Mouse (Mus musculus) liver, embryonic 14.5 days (tissue): ENCODE measurements at regions not wholly inside any gene's neighbourhood (a gene's known extent, or its start where the extent isn't known, plus 50 kb on each side); places are given as distances from the start of the nearest gene placed in this dataset.

Source experiments
- ATAC-seq: fragments of 200-750 bp; cut with Nextera tagmentation; 2 replicates; pipeline ENCODE4 v1.8.0; 2017; ENCODE audit warnings: moderate number of reproducible peaks, mild to moderate bottlenecking, moderate library complexity; ENCODE audit not compliant: insufficient read depth
- DNase-seq, 3 experiments: peaks; one replicate each; pipeline ENCODE4 v3.0.0-alpha.2; 2012 to 2013; ENCODE audit warnings: low read depth in 3 of 3, low spot score in 3 of 3
- H3K27ac ChIP-seq: fragments of 300-500 bp; sonication (generic); 2 replicates; pipeline ENCODE4 v1.5.1; 2014; ENCODE audit warnings: moderate library complexity, mild to moderate bottlenecking, control low read depth, inconsistent platforms
- H3K27me3 ChIP-seq: fragments of 300-500 bp; sonication (generic); 2 replicates; pipeline ENCODE4 v1.6.1; 2014; ENCODE audit warnings: mild to moderate bottlenecking, low read length, moderate library complexity; ENCODE audit not compliant: control insufficient read depth, insufficient read depth
- H3K36me3 ChIP-seq: fragments of 300-500 bp; sonication (generic); replicated peaks from 2 replicates; pipeline ENCODE4 v1.6.1; 2014; ENCODE audit warnings: low read depth; ENCODE audit not compliant: control insufficient read depth, insufficient read depth
- H3K4me1 ChIP-seq, 2 experiments: fragments of 200-500 bp in 1 of 2; fragments of 300-500 bp in 1 of 2; sonication (generic) in 1 of 2; replicated peaks; 2 replicates each; pipeline ENCODE4 v1.6.1; 2012 to 2014; ENCODE audit warnings: antibody characterized with exemption in 1 of 2, inconsistent platforms in 1 of 2, low read length in 1 of 2; ENCODE audit not compliant: control insufficient read depth in 2 of 2, insufficient read depth in 2 of 2
- H3K4me2 ChIP-seq: fragments of 300-500 bp; sonication (generic); 2 replicates; pipeline ENCODE4 v1.6.1; 2014; ENCODE audit warnings: low read depth, mild to moderate bottlenecking, control low read depth, moderate library complexity
- H3K4me3 ChIP-seq, 2 experiments: fragments of 200-500 bp in 1 of 2; fragments of 300-500 bp in 1 of 2; sonication (generic) in 1 of 2; 2 replicates each; pipeline ENCODE4 v1.5.1; 2012 to 2014; ENCODE audit warnings: low read depth in 2 of 2, low read length in 2 of 2, mild to moderate bottlenecking in 2 of 2, control low read depth in 1 of 2, inconsistent platforms in 1 of 2, moderate library complexity in 1 of 2; ENCODE audit not compliant: insufficient read depth in 1 of 2
- H3K9ac ChIP-seq: fragments of 300-500 bp; sonication (generic); replicated peaks from 2 replicates; pipeline ENCODE4 v1.6.1; 2014; ENCODE audit warnings: mild to moderate bottlenecking, control low read depth, moderate library complexity
- H3K9me3 ChIP-seq: fragments of 300-500 bp; sonication (generic); 2 replicates; pipeline ENCODE4 v1.6.1; 2016; ENCODE audit warnings: low read length, mixed read lengths; ENCODE audit not compliant: control insufficient read depth
- CTCF ChIP-seq: IDR thresholded peaks from 2 replicates; pipeline ENCODE4 v1.5.1; 2016; ENCODE audit warnings: antibody characterized with exemption, low read depth, control low read depth
- EP300 ChIP-seq: IDR thresholded peaks from 2 replicates; pipeline ENCODE4 v1.6.1; 2016; ENCODE audit warnings: antibody characterized with exemption, low read depth
- WGBS: fragments of 180-500 bp; shearing (Covaris S2); extraction: QIAGEN DNeasy Blood & Tissue Kit; methylation state at CpG from one replicate; pipeline ENCODE4 v1.1.7; 2014; ENCODE audit not compliant: insufficient replicate concordance; 5-methylcytosine and 5-hydroxymethylcytosine counted together

DNA sequence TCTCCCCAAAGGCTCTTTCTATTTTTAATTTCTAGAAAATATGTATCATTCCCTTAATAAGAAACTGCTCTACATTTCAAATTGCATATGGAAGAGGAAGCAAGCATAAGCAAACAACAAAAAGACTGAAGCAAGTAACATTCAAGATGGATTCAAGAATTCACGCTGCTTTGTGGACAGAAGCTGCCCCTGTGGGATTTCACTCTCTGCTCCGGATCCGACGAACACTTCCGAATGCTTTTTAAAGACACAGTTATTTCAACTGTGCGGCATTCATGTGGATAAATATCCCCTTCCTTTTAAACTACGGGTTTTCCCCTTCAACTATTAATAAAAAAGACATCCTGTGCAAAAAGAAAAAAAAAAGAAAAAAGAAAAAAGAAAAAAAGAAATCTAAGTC is 234.7 kb upstream of the Hnrnpa3 start:
- no peak for TF ChIP-seq EP300
- TF ChIP-seq CTCF, result no peak
- H3K9me3 ChIP-seq, result no peaks in the 10 kb centered on the region
- no peaks in the 10 kb centered on the region for H3K36me3 ChIP-seq
- H3K27ac ChIP-seq, result no peak overlapping the region
- H3K4me1 ChIP-seq, result no peaks in the 10 kb centered on the region
- ATAC-seq (no peak), DNase-seq (no peak)
- H3K9ac ChIP-seq, result no peak overlapping the region
- no peak overlapping the region for H3K4me2 ChIP-seq
- no peak overlapping the region for H3K4me3 ChIP-seq
- 61% methylated on average over 7 of the region's 7 CpGs for WGBS
- H3K27me3 ChIP-seq, result no peaks in the 10 kb centered on the region; the same call in 1 of the 2 replicates

GRCm38 (mm10) chr2:75424911-75425310 is 234.2 kb upstream of the Hnrnpa3 start:
- no peak for ATAC-seq
- Histone ChIP-seq H3K9me3 (no peaks in the 10 kb centered on the region), H3K9ac (no peak overlapping the region), H3K4me2 (no peak overlapping the region), H3K27me3 (no peaks in the 10 kb centered on the region; the same call in 1 of the 2 replicates), H3K27ac (no peak overlapping the region), H3K4me1 (no peaks in the 10 kb centered on the region), H3K36me3 (no peaks in the 10 kb centered on the region), H3K4me3 (no peak overlapping the region)
- 67% methylated on average over 14 of the region's 14 CpGs for WGBS
- DNase-seq, result no peak
- TF ChIP-seq CTCF (no peak), EP300 (no peak)

- Histone ChIP-seq H3K4me2 (no peak overlapping the region), H3K4me1 (no peaks in the 10 kb centered on the region), H3K36me3 (no peaks in the 10 kb centered on the region), H3K9me3 (no peaks in the 10 kb centered on the region), H3K27me3 (no peaks in the 10 kb centered on the region; the same call in 1 of the 2 replicates), H3K27ac (no peak overlapping the region), H3K4me3 (no peak overlapping the region), H3K9ac (no peak overlapping the region)
- WGBS, result 54% methylated on average over 7 of the region's 7 CpGs
- TF ChIP-seq EP300, result no peak
- TF ChIP-seq CTCF, result no peak
- DNase-seq, result no peak
- ATAC-seq, result no peak
Measured at GRCm38 (mm10) chr2:75425384-75425783, 233.7 kb upstream of the Hnrnpa3 start.

DNA sequence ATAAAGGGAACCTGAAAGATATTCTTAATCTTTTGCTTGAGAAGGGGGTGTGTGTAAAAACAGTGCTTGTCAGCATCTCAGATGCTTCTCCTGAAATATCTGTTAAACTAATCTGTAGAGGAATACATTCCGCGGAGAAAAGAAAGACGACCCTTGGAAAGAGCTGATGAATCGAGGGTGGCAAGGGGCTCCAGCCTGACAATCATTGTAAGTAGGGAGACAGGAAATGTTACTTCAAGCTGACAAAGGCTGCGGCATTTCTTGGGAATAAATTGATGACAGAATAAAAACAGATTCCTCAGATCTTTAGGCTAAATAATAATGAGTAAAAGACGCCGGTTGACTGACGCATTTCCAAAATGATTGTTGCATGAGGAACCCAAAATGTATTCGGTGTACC is 233.3 kb upstream of the Hnrnpa3 start:
- Histone ChIP-seq H3K4me1 (no peaks in the 10 kb centered on the region), H3K4me2 (no peak overlapping the region), H3K36me3 (no peaks in the 10 kb centered on the region), H3K4me3 (no peak overlapping the region), H3K9ac (no peak overlapping the region), H3K9me3 (no peaks in the 10 kb centered on the region), H3K27ac (no peak overlapping the region), H3K27me3 (no peaks in the 10 kb centered on the region; the same call in 1 of the 2 replicates)
- TF ChIP-seq EP300, result no peak
- no peak for TF ChIP-seq CTCF
- DNase-seq (no peak), ATAC-seq (no peak)
- 63% methylated on average over 9 of the region's 9 CpGs for WGBS

DNA sequence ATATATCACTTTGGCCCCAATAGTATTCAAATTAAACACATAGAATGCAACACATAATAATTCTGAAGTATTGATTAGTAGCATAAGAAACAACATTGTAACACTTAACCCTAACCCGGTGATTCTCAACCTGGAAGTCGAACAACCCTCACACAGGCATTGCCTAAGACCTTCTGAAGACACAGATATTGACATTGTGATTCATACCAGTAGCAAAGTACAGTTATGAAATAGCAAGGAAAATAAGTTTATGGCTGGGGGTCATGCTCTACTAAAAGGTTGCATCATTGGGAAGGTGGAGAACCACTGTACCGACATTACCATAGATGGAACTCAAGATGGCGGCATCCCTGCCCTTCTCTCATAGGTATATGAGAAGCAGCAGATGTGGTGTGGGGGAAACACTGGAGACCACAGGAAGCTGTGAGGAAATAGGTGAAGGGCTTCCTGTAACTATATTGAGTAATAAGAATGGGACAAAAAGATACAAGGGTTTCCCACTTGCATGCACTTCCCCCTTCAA is 231.1 kb upstream of the Hnrnpa3 start:
- Histone ChIP-seq H3K27me3 (no peaks in the 10 kb centered on the region), H3K4me1 (no peaks in the 10 kb centered on the region), H3K27ac (no peak overlapping the region), H3K9me3 (no peaks in the 10 kb centered on the region), H3K4me2 (no peak overlapping the region), H3K36me3 (no peaks in the 10 kb centered on the region), H3K4me3 (no peak overlapping the region), H3K9ac (no peak overlapping the region)
- no peak for TF ChIP-seq CTCF
- 76% methylated on average over 4 of the region's 4 CpGs for WGBS
- ATAC-seq (no peak), DNase-seq (no peak)
